Mouse (Mus musculus) liver, embryonic 14.5 days (tissue): ENCODE results near the gene Ldb3. TPM values are rescaled to one million over a fixed set of nuclear protein-coding genes. Genes with fewer than 3 reads are reported as not detected.

Experiments
- ATAC-seq: fragments of 200-750 bp; cut with Nextera tagmentation; 2 replicates; pipeline ENCODE4 v1.8.0; 2017; ENCODE audit warnings: moderate number of reproducible peaks, mild to moderate bottlenecking, moderate library complexity; ENCODE audit not compliant: insufficient read depth
- DNase-seq, 3 experiments: peaks; one replicate each; pipeline ENCODE4 v3.0.0-alpha.2; 2012 to 2013; ENCODE audit warnings: low read depth in 3 of 3, low spot score in 3 of 3
- H3K27ac ChIP-seq: fragments of 300-500 bp; sonication (generic); 2 replicates; pipeline ENCODE4 v1.5.1; 2014; ENCODE audit warnings: moderate library complexity, mild to moderate bottlenecking, control low read depth, inconsistent platforms
- H3K27me3 ChIP-seq: fragments of 300-500 bp; sonication (generic); 2 replicates; pipeline ENCODE4 v1.6.1; 2014; ENCODE audit warnings: mild to moderate bottlenecking, low read length, moderate library complexity; ENCODE audit not compliant: control insufficient read depth, insufficient read depth
- H3K36me3 ChIP-seq: fragments of 300-500 bp; sonication (generic); replicated peaks from 2 replicates; pipeline ENCODE4 v1.6.1; 2014; ENCODE audit warnings: low read depth; ENCODE audit not compliant: control insufficient read depth, insufficient read depth
- H3K4me1 ChIP-seq, 2 experiments: fragments of 200-500 bp in 1 of 2; fragments of 300-500 bp in 1 of 2; sonication (generic) in 1 of 2; replicated peaks; 2 replicates each; pipeline ENCODE4 v1.6.1; 2012 to 2014; ENCODE audit warnings: antibody characterized with exemption in 1 of 2, inconsistent platforms in 1 of 2, low read length in 1 of 2; ENCODE audit not compliant: control insufficient read depth in 2 of 2, insufficient read depth in 2 of 2
- H3K4me2 ChIP-seq: fragments of 300-500 bp; sonication (generic); 2 replicates; pipeline ENCODE4 v1.6.1; 2014; ENCODE audit warnings: low read depth, mild to moderate bottlenecking, control low read depth, moderate library complexity
- H3K4me3 ChIP-seq, 2 experiments: fragments of 200-500 bp in 1 of 2; fragments of 300-500 bp in 1 of 2; sonication (generic) in 1 of 2; 2 replicates each; pipeline ENCODE4 v1.5.1; 2012 to 2014; ENCODE audit warnings: low read depth in 2 of 2, low read length in 2 of 2, mild to moderate bottlenecking in 2 of 2, control low read depth in 1 of 2, inconsistent platforms in 1 of 2, moderate library complexity in 1 of 2; ENCODE audit not compliant: insufficient read depth in 1 of 2
- H3K9ac ChIP-seq: fragments of 300-500 bp; sonication (generic); replicated peaks from 2 replicates; pipeline ENCODE4 v1.6.1; 2014; ENCODE audit warnings: mild to moderate bottlenecking, control low read depth, moderate library complexity
- H3K9me3 ChIP-seq: fragments of 300-500 bp; sonication (generic); 2 replicates; pipeline ENCODE4 v1.6.1; 2016; ENCODE audit warnings: low read length, mixed read lengths; ENCODE audit not compliant: control insufficient read depth
- CTCF ChIP-seq: IDR thresholded peaks from 2 replicates; pipeline ENCODE4 v1.5.1; 2016; ENCODE audit warnings: antibody characterized with exemption, low read depth, control low read depth
- EP300 ChIP-seq: IDR thresholded peaks from 2 replicates; pipeline ENCODE4 v1.6.1; 2016; ENCODE audit warnings: antibody characterized with exemption, low read depth
- WGBS: fragments of 180-500 bp; shearing (Covaris S2); extraction: QIAGEN DNeasy Blood & Tissue Kit; methylation state at CpG from one replicate; pipeline ENCODE4 v1.1.7; 2014; ENCODE audit not compliant: insufficient replicate concordance; 5-methylcytosine and 5-hydroxymethylcytosine counted together
- polyA plus RNA-seq, 2 experiments: library from polyadenylated mRNA; depleted of rRNA in 1 of 2; stranded (reverse) in 1 of 2; unstranded in 1 of 2; fragments of >200 nt; fragmentation: Nextera tagmentation in 1 of 2; extraction: Ambion mirVana in 1 of 2; gene quantifications; 2 replicates each; pipeline versions ENCODE4 v1.2.1 to v1.2.3; 2012 to 2014

The Ldb3 gene
- polyA plus RNA-seq, 2 experiments = 0.05 to 0.07 TPM

- H3K9ac ChIP-seq = no peak overlapping the region
- no peak overlapping the region for H3K4me2 ChIP-seq
- no peak for ATAC-seq
- no peak for DNase-seq
- no peaks in the 10 kb centered on the region for H3K9me3 ChIP-seq
- H3K36me3 ChIP-seq = no peaks in the 10 kb centered on the region
- no peak overlapping the region for H3K27ac ChIP-seq
- WGBS = 46% methylated on average over 3 of the region's 3 CpGs
- TF ChIP-seq CTCF = no peak
- TF ChIP-seq EP300 = no peak
- H3K27me3 ChIP-seq = no peaks in the 10 kb centered on the region
- H3K4me1 ChIP-seq = no peaks in the 10 kb centered on the region; a peak in 1 of 4 replicates
- H3K4me3 ChIP-seq = no peak overlapping the region
These were observed 94.8 kb downstream of the Ldb3 start for GRCm38 (mm10) chr14:34493682-34494081.

DNA sequence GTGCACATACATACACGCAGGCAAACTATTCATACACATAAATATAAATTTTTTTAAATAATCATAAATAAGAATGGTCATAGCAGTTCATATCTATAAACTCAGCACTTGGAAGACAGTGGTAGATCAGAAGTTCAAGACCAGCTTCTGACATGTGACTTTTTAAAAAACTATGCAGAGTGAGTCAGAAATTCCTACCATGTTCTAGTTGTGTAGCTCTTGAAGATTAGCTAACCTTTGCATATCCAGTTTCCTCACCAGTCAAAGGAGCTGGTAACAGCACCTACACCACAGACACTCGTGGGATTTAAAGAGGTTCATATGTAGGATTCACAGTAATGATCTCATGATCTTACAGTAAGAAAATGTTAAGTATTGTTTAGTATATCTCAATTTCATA, 95.8 kb downstream of the Ldb3 start:
- ATAC-seq (no peak), DNase-seq (no peak)
- Histone ChIP-seq H3K27me3 (no peaks in the 10 kb centered on the region), H3K4me1 (no peaks in the 10 kb centered on the region; a peak in 1 of 4 replicates), H3K4me2 (no peak overlapping the region), H3K36me3 (no peaks in the 10 kb centered on the region), H3K4me3 (no peak overlapping the region), H3K9ac (no peak overlapping the region), H3K27ac (no peak overlapping the region), H3K9me3 (no peaks in the 10 kb centered on the region)
- no peak for TF ChIP-seq EP300
- no peak for TF ChIP-seq CTCF
- WGBS = 49% methylated on average over 2 of the region's 2 CpGs

GRCm38 (mm10) chr14:34490965-34491364, 97.5 kb downstream of the Ldb3 start:
- DNase-seq (no peak), ATAC-seq (no peak)
- Histone ChIP-seq H3K4me3 (no peak overlapping the region), H3K27ac (no peak overlapping the region), H3K9me3 (no peaks in the 10 kb centered on the region), H3K4me2 (no peak overlapping the region), H3K9ac (no peak overlapping the region), H3K27me3 (no peaks in the 10 kb centered on the region), H3K36me3 (no peaks in the 10 kb centered on the region), H3K4me1 (no peaks in the 10 kb centered on the region; a peak in 1 of 4 replicates)
- TF ChIP-seq CTCF (no peak), EP300 (no peak)
- 28% methylated on average over 1 of the region's 1 CpGs for WGBS

DNA sequence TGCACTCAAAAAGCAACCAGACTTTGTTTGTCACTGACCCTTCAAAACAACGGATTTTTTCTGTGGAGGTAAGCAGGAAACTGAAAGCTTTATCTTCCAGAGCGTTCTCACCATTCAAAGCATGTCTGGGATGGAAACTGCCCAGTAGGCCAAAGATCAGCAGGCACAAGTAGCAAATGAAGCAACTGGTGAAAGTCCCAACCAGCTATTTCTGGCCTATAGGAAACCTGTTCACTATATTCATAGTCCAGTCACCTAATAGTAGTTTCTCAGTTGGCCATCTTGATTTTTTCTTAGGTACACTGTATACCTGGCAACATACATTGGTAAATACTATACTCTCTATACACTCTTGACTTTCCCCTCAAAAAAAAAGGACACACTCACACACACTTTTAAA, 98.6 kb downstream of the Ldb3 start:
- TF ChIP-seq CTCF (no peak), EP300 (no peak)
- ATAC-seq = no peak
- DNase-seq = no peak
- H3K4me2 ChIP-seq = peak overlapping the region; percentile 41; the same call in 1 of the 2 replicates
- H3K4me3 ChIP-seq = no peak overlapping the region
- no peak overlapping the region for H3K27ac ChIP-seq
- H3K36me3 ChIP-seq = no peaks in the 10 kb centered on the region
- whole genome bisulfite sequencing = 35% methylated on average over 2 of the region's 2 CpGs
- no peaks in the 10 kb centered on the region; a peak in 1 of 4 replicates for H3K4me1 ChIP-seq
- no peak overlapping the region for H3K9ac ChIP-seq
- H3K9me3 ChIP-seq = no peaks in the 10 kb centered on the region
- H3K27me3 ChIP-seq = no peaks in the 10 kb centered on the region

DNA sequence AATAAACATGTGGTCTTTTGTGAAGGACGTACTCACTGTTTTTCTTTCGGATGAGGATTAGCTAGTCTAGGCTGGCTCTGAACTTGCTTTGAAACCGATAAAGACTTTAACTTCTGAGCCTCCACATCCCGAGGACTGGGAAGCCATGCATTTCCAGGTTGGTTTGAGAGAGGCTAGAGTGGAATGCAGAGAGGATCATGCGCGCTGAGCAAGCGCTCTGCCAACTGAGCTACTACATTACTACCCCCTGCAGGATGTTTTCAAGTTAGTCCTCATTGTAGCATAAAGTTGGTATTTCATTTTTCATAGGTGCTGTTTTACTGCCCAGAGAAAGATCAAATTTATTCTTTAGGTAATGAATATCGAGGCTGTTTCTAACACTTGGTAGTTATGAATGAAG, 102.3 kb downstream of the Ldb3 start:
- Histone ChIP-seq H3K27ac (no peak overlapping the region), H3K9ac (no peak overlapping the region), H3K4me3 (no peak overlapping the region), H3K4me2 (no peak overlapping the region), H3K4me1 (no peaks in the 10 kb centered on the region; a peak in 1 of 4 replicates), H3K9me3 (no peaks in the 10 kb centered on the region), H3K36me3 (no peaks in the 10 kb centered on the region), H3K27me3 (no peaks in the 10 kb centered on the region)
- DNase-seq (no peak), ATAC-seq (no peak)
- TF ChIP-seq EP300 (no peak), CTCF (no peak)
- WGBS = 58% methylated on average over 8 of the region's 8 CpGs
